Mouse (Mus musculus) limb, embryonic 14.5 days (tissue): ENCODE measurements around the gene Trio. TPM values are rescaled to one million over a fixed set of nuclear protein-coding genes. Genes with fewer than 3 reads are reported as not detected.

ENCODE experiments used
- ATAC-seq: fragments of 200-750 bp; cut with Nextera tagmentation; 2 replicates; pipeline ENCODE4 v1.8.0; 2017; ENCODE audit warnings: low read depth, moderate number of reproducible peaks, moderate TSS enrichment; ENCODE audit not compliant: low FRiP score
- DNase-seq: peaks from one replicate; pipeline ENCODE4 v3.0.0-alpha.2; 2015; ENCODE audit warnings: low spot score
- H3K27ac ChIP-seq: fragments of 300-500 bp; sonication (generic); replicated peaks from 2 replicates; pipeline ENCODE4 v1.5.1; 2014; ENCODE audit warnings: low read depth, mild to moderate bottlenecking, low read length, moderate library complexity, mixed read lengths
- H3K27me3 ChIP-seq: fragments of 300-500 bp; sonication (generic); 2 replicates; pipeline ENCODE4 v1.6.1; 2014; ENCODE audit warnings: low read length, mixed read lengths; ENCODE audit not compliant: control insufficient read depth, insufficient read depth
- H3K36me3 ChIP-seq: fragments of 300-500 bp; sonication (generic); 2 replicates; pipeline ENCODE4 v1.6.1; 2014; ENCODE audit warnings: mild to moderate bottlenecking, low read length, moderate library complexity, mixed read lengths; ENCODE audit not compliant: control insufficient read depth, insufficient read depth
- H3K4me1 ChIP-seq: fragments of 300-500 bp; sonication (generic); 2 replicates; pipeline ENCODE4 v1.6.1; 2014; ENCODE audit warnings: antibody characterized with exemption, low read length, mixed read lengths; ENCODE audit not compliant: control insufficient read depth, insufficient read depth
- H3K4me2 ChIP-seq: fragments of 300-500 bp; sonication (generic); replicated peaks from 2 replicates; pipeline ENCODE4 v1.6.1; 2014; ENCODE audit warnings: low read depth, mild to moderate bottlenecking, low read length, moderate library complexity; ENCODE audit not compliant: severe bottlenecking
- H3K4me3 ChIP-seq: fragments of 300-500 bp; sonication (generic); replicated peaks from 2 replicates; pipeline ENCODE4 v1.5.1; 2014; ENCODE audit warnings: low read length
- H3K9ac ChIP-seq: fragments of 300-500 bp; sonication (generic); 2 replicates; pipeline ENCODE4 v1.6.1; 2014; ENCODE audit warnings: mild to moderate bottlenecking, low read depth, low read length, moderate library complexity; ENCODE audit not compliant: severe bottlenecking
- H3K9me3 ChIP-seq: fragments of 300-500 bp; sonication (generic); 2 replicates; pipeline ENCODE4 v1.6.1; 2016; ENCODE audit warnings: low read length; ENCODE audit not compliant: control insufficient read depth
- POLR2A ChIP-seq: fragments of 200-500 bp; IDR thresholded peaks from 2 replicates; pipeline ENCODE4 v1.8.0; 2012; ENCODE audit warnings: inconsistent platforms, mild to moderate bottlenecking, moderate library complexity, borderline replicate concordance; ENCODE audit not compliant: insufficient read depth, insufficient read length; ENCODE audit errors: extremely low read depth
- WGBS: fragments of 180-500 bp; shearing (Covaris S2); extraction: QIAGEN DNeasy Blood & Tissue Kit; methylation state at CpG from one replicate; pipeline ENCODE4 v1.1.7; 2014; 5-methylcytosine and 5-hydroxymethylcytosine counted together
- polyA plus RNA-seq, 2 experiments: library from polyadenylated mRNA; depleted of rRNA in 1 of 2; stranded (reverse) in 1 of 2; unstranded in 1 of 2; fragments of >200 nt; fragmentation: Nextera tagmentation in 1 of 2; extraction: Ambion mirVana in 1 of 2; gene quantifications; 2 replicates each; pipeline versions ENCODE4 v1.2.1 to v1.2.3; 2012 to 2014

Trio gene
- polyA plus RNA-seq, 2 experiments, result 78.7 to 230 TPM

GRCm38 (mm10) chr15:27744995-27745394 is 280.7 kb downstream of the Trio start:
- Histone ChIP-seq H3K9ac (no peak overlapping the region), H3K4me2 (no peak overlapping the region), H3K4me1 (no peaks in the 10 kb centered on the region), H3K36me3 (peaks cover 95% of the 10 kb centered on the region), H3K4me3 (no peak overlapping the region), H3K27me3 (no peaks in the 10 kb centered on the region), H3K27ac (no peak overlapping the region), H3K9me3 (no peaks in the 10 kb centered on the region)
- 95% methylated on average over 5 of the region's 5 CpGs for WGBS
- DNase-seq (no peak), ATAC-seq (no peak)
- TF ChIP-seq POLR2A, result no peak

DNA sequence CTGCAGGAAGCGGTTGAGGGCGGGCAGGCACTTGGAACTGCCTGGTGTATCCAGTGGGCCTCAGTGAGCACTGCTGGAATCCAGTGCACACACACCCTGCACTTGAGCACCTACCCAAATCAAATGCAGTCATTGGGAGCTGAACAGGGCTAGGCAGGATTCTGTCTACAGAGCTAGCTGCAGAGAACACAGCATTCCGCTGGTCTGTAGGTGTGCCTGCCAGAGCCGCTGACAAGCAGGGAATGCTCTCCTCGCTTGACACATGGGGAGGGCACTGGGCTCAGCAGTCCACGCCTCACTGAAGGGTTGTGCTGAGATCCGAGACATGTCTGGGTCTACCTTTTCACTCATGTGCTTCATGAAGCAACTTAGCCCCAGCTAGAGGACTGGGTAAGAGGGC is 285.6 kb downstream of the Trio start:
- no peak overlapping the region for H3K27ac ChIP-seq
- no peak for TF ChIP-seq POLR2A
- no peak overlapping the region for H3K9ac ChIP-seq
- DNase-seq (no peak), ATAC-seq (no peak)
- H3K4me1 ChIP-seq, result no peaks in the 10 kb centered on the region
- no peaks in the 10 kb centered on the region for H3K27me3 ChIP-seq
- whole genome bisulfite sequencing, result 88% methylated on average over 7 of the region's 7 CpGs
- H3K36me3 ChIP-seq, result peaks cover 87% of the 10 kb centered on the region
- no peaks in the 10 kb centered on the region for H3K9me3 ChIP-seq
- H3K4me2 ChIP-seq, result no peak overlapping the region
- no peak overlapping the region for H3K4me3 ChIP-seq

- no peaks in the 10 kb centered on the region for H3K9me3 ChIP-seq
- 80% methylated on average over 4 of the region's 4 CpGs for WGBS
- TF ChIP-seq POLR2A, result no peak
- no peak overlapping the region for H3K27ac ChIP-seq
- ATAC-seq (no peak), DNase-seq (no peak)
- no peaks in the 10 kb centered on the region for H3K27me3 ChIP-seq
- no peaks in the 10 kb centered on the region for H3K4me1 ChIP-seq
- H3K4me3 ChIP-seq, result no peak overlapping the region
- no peak overlapping the region for H3K4me2 ChIP-seq
- peaks cover 64% of the 10 kb centered on the region for H3K36me3 ChIP-seq
- H3K9ac ChIP-seq, result no peak overlapping the region
These were observed 293.8 kb downstream of the Trio start for GRCm38 (mm10) chr15:27731818-27732217.

DNA sequence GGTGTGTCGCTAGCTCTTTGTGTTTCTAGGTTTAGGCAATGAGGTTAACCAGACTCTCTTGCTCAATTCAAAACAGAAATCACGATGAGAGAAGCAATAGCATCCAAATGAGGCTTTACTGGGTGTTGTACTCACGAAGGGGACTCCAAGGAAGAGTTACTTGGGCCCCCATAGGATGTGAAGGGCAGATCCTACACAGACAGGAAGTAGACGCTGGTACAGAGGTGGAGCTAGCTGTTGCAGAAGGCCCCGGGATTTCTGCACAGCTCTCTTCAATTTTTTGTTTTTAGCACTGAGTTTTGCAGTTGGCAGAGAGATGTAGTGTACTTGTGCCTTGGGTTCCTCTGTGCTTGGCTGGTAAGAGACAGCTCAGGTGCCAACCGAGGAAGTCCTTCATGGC is 299.4 kb downstream of the Trio start:
- Histone ChIP-seq H3K27ac (no peak overlapping the region), H3K36me3 (peaks cover 11% of the 10 kb centered on the region), H3K27me3 (no peaks in the 10 kb centered on the region), H3K4me1 (0 out of 2 replicates have a peak, but pooled peaks cover 5% of the 10 kb centered on the region), H3K4me2 (no peak overlapping the region), H3K9me3 (no peaks in the 10 kb centered on the region), H3K4me3 (no peak overlapping the region), H3K9ac (no peak overlapping the region)
- ATAC-seq (no peak), DNase-seq (no peak)
- 65% methylated on average over 6 of the region's 6 CpGs for WGBS
- TF ChIP-seq POLR2A, result no peak

DNA sequence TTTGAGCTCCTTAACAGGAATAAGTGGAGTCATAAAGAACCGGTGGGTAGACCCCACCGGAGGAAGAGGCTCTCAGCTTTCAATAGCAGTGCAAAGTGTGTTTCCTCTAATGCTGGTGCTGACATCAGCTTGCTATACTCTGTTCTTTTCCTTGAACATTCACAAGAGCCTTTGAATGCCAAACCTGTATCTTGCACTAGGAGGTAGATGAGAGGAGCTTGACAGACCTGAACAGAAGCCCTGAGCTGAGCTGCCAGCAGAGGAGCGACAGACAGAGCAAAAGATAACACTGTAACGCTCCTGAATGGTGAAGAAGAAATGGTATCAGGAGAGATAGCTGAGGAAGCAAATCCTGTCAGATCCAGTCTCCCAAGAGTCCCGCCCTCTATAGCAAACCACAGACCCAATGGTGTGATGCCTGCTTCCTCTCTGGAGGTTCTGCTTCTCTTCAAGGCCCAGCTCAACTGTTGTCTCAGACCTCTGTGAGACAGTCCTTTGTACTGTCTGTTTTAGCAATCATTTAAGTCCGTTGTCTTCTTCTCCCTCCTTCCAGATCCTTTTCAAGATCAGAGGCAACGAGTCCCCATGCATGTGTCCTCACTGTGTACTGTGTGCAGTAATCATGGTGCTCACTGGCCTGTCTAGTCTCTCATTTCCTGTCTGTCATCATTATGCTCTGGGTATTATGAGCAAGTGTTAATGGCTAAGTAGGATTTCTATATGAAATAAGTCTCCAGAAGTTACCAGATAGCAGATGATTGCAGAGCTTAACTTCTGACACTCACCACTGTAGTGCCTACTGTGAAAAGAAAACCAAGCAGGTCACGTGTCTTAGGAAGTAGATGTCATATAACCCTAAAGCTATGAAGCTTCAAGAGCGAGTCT is 300.6 kb downstream of the Trio start:
- DNase-seq (no peak), ATAC-seq (no peak)
- H3K4me1 ChIP-seq, result 0 out of 2 replicates have a peak, but pooled peaks cover 5% of the 10 kb centered on the region
- 58% methylated on average over 9 of the region's 9 CpGs for WGBS
- H3K27me3 ChIP-seq, result no peaks in the 10 kb centered on the region
- TF ChIP-seq POLR2A, result no peak
- peaks cover 2% of the 10 kb centered on the region; the same call in 1 of the 2 replicates for H3K36me3 ChIP-seq
- H3K4me2 ChIP-seq, result no peak overlapping the region
- H3K4me3 ChIP-seq, result no peak overlapping the region
- no peak overlapping the region for H3K9ac ChIP-seq
- H3K9me3 ChIP-seq, result no peaks in the 10 kb centered on the region
- peak overlapping the region; percentile 26; the same call in 1 of the 2 replicates for H3K27ac ChIP-seq
